Mouse (Mus musculus) olfactory bulb, adult 2 months (tissue): ENCODE data around the gene Shroom2.

Experiments
- CTCF ChIP-seq: fragments of 200-500 bp; IDR thresholded peaks from 2 replicates; pipeline ENCODE4 v1.5.1; 2012; ENCODE audit warnings: low read depth, mild to moderate bottlenecking, low read length, moderate library complexity; ENCODE audit not compliant: insufficient read depth
- POLR2A ChIP-seq: fragments of 200-500 bp; IDR thresholded peaks from 2 replicates; pipeline ENCODE4 v1.6.1; 2012; ENCODE audit warnings: mild to moderate bottlenecking, low read depth, low read length, moderate library complexity; ENCODE audit not compliant: insufficient read depth

DNA sequence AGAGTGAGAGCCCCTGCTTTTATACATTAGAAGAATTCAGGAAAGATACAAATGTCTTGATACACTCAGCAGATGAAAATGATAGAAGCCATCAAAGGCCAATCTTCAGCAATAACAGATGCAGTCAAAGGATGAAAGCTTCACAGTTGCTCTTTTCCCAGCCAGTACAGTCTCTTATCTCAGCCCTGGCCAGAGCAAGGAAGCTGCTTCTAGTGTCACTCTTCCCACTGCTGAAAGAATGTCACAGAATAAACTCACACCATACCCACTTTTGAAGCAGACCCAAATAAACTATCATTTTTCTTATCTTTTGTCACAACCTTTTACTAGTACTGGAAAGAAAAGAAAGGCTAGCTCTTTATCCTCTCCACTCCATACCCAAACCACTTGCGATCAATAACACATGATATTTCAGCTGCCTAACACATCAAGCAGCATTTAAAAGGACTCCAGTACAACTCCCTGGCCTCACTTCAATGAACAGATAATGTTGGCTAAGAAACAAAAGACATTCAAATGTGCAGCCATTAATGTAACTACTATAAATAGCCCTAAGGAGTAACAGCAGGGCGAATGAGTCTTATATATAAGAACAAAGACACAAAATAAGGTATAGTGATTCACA, 90.0 kb downstream of the Shroom2 start:
- no peak for TF ChIP-seq CTCF
- no peak for TF ChIP-seq POLR2A
